Mouse (Mus musculus) lung, adult 2 months (tissue): Measurements from ENCODE around the gene D630003M21Rik.

Experiments used
- CTCF ChIP-seq: fragments of 200-500 bp; IDR thresholded peaks from 2 replicates; pipeline ENCODE4 v1.5.1; 2011; ENCODE audit warnings: mild to moderate bottlenecking, low read length, control low read depth; ENCODE audit not compliant: insufficient read depth
- POLR2A ChIP-seq: fragments of 200-500 bp; IDR thresholded peaks from 2 replicates; pipeline ENCODE4 v1.6.1; 2011; ENCODE audit warnings: low read depth, mild to moderate bottlenecking, control low read depth, low read length, borderline replicate concordance; ENCODE audit errors: extremely low read depth

DNA sequence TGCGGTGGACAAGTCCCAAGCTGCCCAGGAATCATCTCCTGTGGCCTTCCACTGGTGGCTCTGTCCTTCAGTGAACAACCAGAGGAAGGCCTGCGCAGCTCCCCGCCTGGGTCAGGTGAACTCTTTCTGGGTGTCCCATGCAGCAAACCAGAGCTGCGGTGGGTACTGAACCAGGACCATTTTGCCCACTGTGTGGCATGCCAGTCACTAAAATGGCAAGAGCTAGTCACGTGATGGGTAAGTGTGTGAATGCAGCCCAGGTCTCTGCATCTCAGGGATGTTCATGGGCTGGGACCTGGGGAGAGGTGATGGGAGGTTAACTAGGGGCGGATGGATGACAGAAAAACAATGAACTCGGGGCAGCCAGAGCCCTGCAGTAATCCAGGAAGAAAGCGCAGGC is 41.0 kb upstream of the D630003M21Rik start:
- TF ChIP-seq POLR2A (no peak), CTCF (no peak)
